Mouse (Mus musculus): ENCODE measurements at regions not wholly inside any gene's neighbourhood (a gene's known extent, or its start where the extent isn't known, plus 50 kb on each side); places are given as distances from the start of the nearest gene placed in this dataset.

- DNase-seq (ENCODE audit: extremely low read depth, insufficient read length, low spot score) = no peak
These were observed 76.7 kb downstream of the Trim29 start for GRCm38 (mm10) chr9:43387397-43387796.

GRCm38 (mm10) chr9:43389491-43390083, 78.9 kb downstream of the Trim29 start:
- DNase-seq (ENCODE audit: extremely low read depth, insufficient read length, low spot score) = no peak

- no peak for DNase-seq (ENCODE audit: extremely low read depth, insufficient read length, low spot score)
These were observed 81.9 kb downstream of the Trim29 start for GRCm38 (mm10) chr9:43392467-43393064.

- DNase-seq (ENCODE audit: extremely low read depth, insufficient read length, low spot score) = no peak
These were observed 83.6 kb downstream of the Trim29 start for GRCm38 (mm10) chr9:43394204-43394603.

- DNase-seq (ENCODE audit: extremely low read depth, insufficient read length, low spot score) = no peak
These were observed 84.6 kb downstream of the Trim29 start for GRCm38 (mm10) chr9:43395209-43395608.

- DNase-seq (ENCODE audit: extremely low read depth, insufficient read length, low spot score) = no peak
These were observed 85.9 kb downstream of the Trim29 start for GRCm38 (mm10) chr9:43396566-43396965.

GRCm38 (mm10) chr9:43408493-43408892, 97.8 kb downstream of the Trim29 start:
- DNase-seq (ENCODE audit: extremely low read depth, insufficient read length, low spot score) = no peak

- DNase-seq (ENCODE audit: extremely low read depth, insufficient read length, low spot score) = no peak
These were observed 101.8 kb downstream of the Trim29 start for GRCm38 (mm10) chr9:43412473-43412872.

- no peak for DNase-seq (ENCODE audit: extremely low read depth, insufficient read length, low spot score)
These were observed 109.5 kb downstream of the Trim29 start for GRCm38 (mm10) chr9:43419993-43420715.

- no peak for DNase-seq (ENCODE audit: extremely low read depth, insufficient read length, low spot score)
These were observed 116.4 kb downstream of the Trim29 start for GRCm38 (mm10) chr9:43427007-43427406.

GRCm38 (mm10) chr9:43433953-43434352, 123.3 kb downstream of the Trim29 start:
- DNase-seq (ENCODE audit: extremely low read depth, insufficient read length, low spot score) = no peak

GRCm38 (mm10) chr9:43438476-43438875, 127.8 kb downstream of the Trim29 start:
- no peak for DNase-seq (ENCODE audit: extremely low read depth, insufficient read length, low spot score)

GRCm38 (mm10) chr9:43440959-43441510, 130.4 kb downstream of the Trim29 start:
- DNase-seq (ENCODE audit: extremely low read depth, insufficient read length, low spot score) = no peak

GRCm38 (mm10) chr9:43445491-43445890, 134.8 kb downstream of the Trim29 start:
- DNase-seq (ENCODE audit: extremely low read depth, insufficient read length, low spot score) = no peak

GRCm38 (mm10) chr9:43447372-43447771, 136.7 kb downstream of the Trim29 start:
- DNase-seq (ENCODE audit: extremely low read depth, insufficient read length, low spot score) = no peak

GRCm38 (mm10) chr9:43448981-43449380, 138.3 kb downstream of the Trim29 start:
- DNase-seq (ENCODE audit: extremely low read depth, insufficient read length, low spot score) = no peak

GRCm38 (mm10) chr9:43453953-43454582, 143.4 kb downstream of the Trim29 start:
- no peak for DNase-seq (ENCODE audit: extremely low read depth, insufficient read length, low spot score)

GRCm38 (mm10) chr9:43457736-43458135, 147.1 kb downstream of the Trim29 start:
- no peak for DNase-seq (ENCODE audit: extremely low read depth, insufficient read length, low spot score)

GRCm38 (mm10) chr9:43461131-43461530, 150.5 kb downstream of the Trim29 start:
- DNase-seq (ENCODE audit: extremely low read depth, insufficient read length, low spot score) = no peak

GRCm38 (mm10) chr9:43463445-43464090, 152.9 kb downstream of the Trim29 start:
- DNase-seq (ENCODE audit: extremely low read depth, insufficient read length, low spot score) = no peak

- no peak for DNase-seq (ENCODE audit: extremely low read depth, insufficient read length, low spot score)
These were observed 154.5 kb downstream of the Trim29 start for GRCm38 (mm10) chr9:43465129-43465528.
